ENCODE assay signal across 35 mouse cellular contexts in genomic region chr6:82313691-82314090, GRCm38 (mm10).
"Had no signal": no experiment of that assay in that cellular context is flagged by ENCODE, and none has a peak within 500 bp of the region (broad histone marks: within the 10 kb centered on the region; RNA-seq: fewer than 3 reads in every experiment).

No protein-coding gene starts in this region.

- H3K9ac ChIP-seq: heart, embryonic 12.5 days; heart, embryonic 13.5 days; heart, embryonic 15.5 days; hindbrain, embryonic 12.5 days; hindbrain, embryonic 13.5 days; hindbrain, embryonic 14.5 days; hindbrain, embryonic 15.5 days; intestine, embryonic 15.5 days; kidney, embryonic 15.5 days had no signal

- ATAC-seq: hindbrain, embryonic 16.5 days; hindbrain, postnatal 0 days; inflammation-experienced regulatory T-cells, adult 6 months; intestine, embryonic 15.5 days; intestine, embryonic 16.5 days; intestine, postnatal 0 days had no signal

- H3K27me3 ChIP-seq: heart, embryonic 12.5 days; heart, embryonic 13.5 days; heart, embryonic 15.5 days; hindbrain, embryonic 12.5 days; hindbrain, embryonic 13.5 days; hindbrain, embryonic 15.5 days; intestine, embryonic 15.5 days; kidney, embryonic 15.5 days had no signal

- H3K4me1 ChIP-seq: heart, embryonic 10.5 days; heart, embryonic 12.5 days; heart, embryonic 13.5 days; heart, embryonic 15.5 days; hindbrain, embryonic 10.5 days; hindbrain, embryonic 12.5 days; hindbrain, embryonic 13.5 days; hindbrain, embryonic 15.5 days; intestine, embryonic 15.5 days; kidney, embryonic 15.5 days had no signal

- H3K36me3 ChIP-seq: heart, embryonic 10.5 days; heart, embryonic 12.5 days; heart, embryonic 13.5 days; heart, embryonic 15.5 days; hindbrain, embryonic 10.5 days; hindbrain, embryonic 12.5 days; hindbrain, embryonic 13.5 days; hindbrain, embryonic 15.5 days; intestine, embryonic 15.5 days; kidney, embryonic 15.5 days had no signal

- H3K4me3 ChIP-seq: heart, embryonic 10.5 days; heart, embryonic 12.5 days; heart, embryonic 13.5 days; heart, embryonic 15.5 days; hindbrain, embryonic 10.5 days; hindbrain, embryonic 12.5 days; hindbrain, embryonic 13.5 days; hindbrain, embryonic 15.5 days; intestine, embryonic 15.5 days; kidney, embryonic 15.5 days; layer of hippocampus, adult 2 months; left cerebral cortex, adult 2 months had no signal

- DNase-seq: heart, postnatal 10 days; heart, postnatal 14 days; heart, postnatal 4 days; kidney, adult 11 months; kidney, adult 18-20 months; kidney, adult 2 months; kidney, adult 8-10 months; kidney, adult 9 months; kidney, postnatal 10 days; kidney, postnatal 14 days; kidney, postnatal 25 days; kidney, postnatal 36 days; kidney, postnatal 4 days; layer of hippocampus, adult 9-11 months; layer of hippocampus, postnatal 36 days had no signal

- H3K9me3 ChIP-seq: heart, embryonic 10.5 days; heart, embryonic 13.5 days; heart, embryonic 15.5 days; hindbrain, embryonic 10.5 days; hindbrain, embryonic 12.5 days; hindbrain, embryonic 13.5 days; hindbrain, embryonic 15.5 days; intestine, embryonic 15.5 days; kidney, embryonic 15.5 days had no signal

- H3K4me2 ChIP-seq: heart, embryonic 11.5 days; heart, embryonic 12.5 days; heart, embryonic 13.5 days; heart, embryonic 15.5 days; hindbrain, embryonic 12.5 days; hindbrain, embryonic 13.5 days; hindbrain, embryonic 14.5 days; hindbrain, embryonic 15.5 days; intestine, embryonic 15.5 days; kidney, embryonic 15.5 days had no signal

- H3K27ac ChIP-seq: heart, embryonic 10.5 days; heart, embryonic 13.5 days; heart, embryonic 15.5 days; hindbrain, embryonic 10.5 days; hindbrain, embryonic 12.5 days; hindbrain, embryonic 13.5 days; hindbrain, embryonic 14.5 days; hindbrain, embryonic 15.5 days; hindbrain, postnatal 0 days; intestine, embryonic 15.5 days; kidney, embryonic 15.5 days; kidney, postnatal 0 days; layer of hippocampus, adult 2 months; left cerebral cortex, adult 2 months had no signal
